Mouse (Mus musculus) megakaryocyte, embryonic 14.5 days (primary cell): ENCODE results near the gene Fto.

ENCODE experiments used
- FLI1 ChIP-seq: IDR thresholded peaks from 2 replicates; pipeline ENCODE4 v1.6.1; 2012; ENCODE audit warnings: low read length, inconsistent platforms, mixed read lengths
- GATA1 ChIP-seq: IDR thresholded peaks from 3 replicates; pipeline ENCODE4 v1.6.1; 2012; ENCODE audit warnings: mixed read lengths, low read length, inconsistent platforms, borderline replicate concordance

- no peak for TF ChIP-seq GATA1
- TF ChIP-seq FLI1, result no peak
Measured at GRCm38 (mm10) chr8:91552635-91553034, 239.3 kb downstream of the Fto start.
